Mouse (Mus musculus): ENCODE results near the gene Anxa9. TPM values are rescaled to one million over a fixed set of nuclear protein-coding genes. Genes with fewer than 3 reads are reported as not detected.
"Not testable (repeated sequence)": the region's sequence is repeated elsewhere in the genome, so short reads cannot be mapped to it uniquely, and the experiment has no call there.

Anxa9 gene
- 7.1 TPM for polyA plus RNA-seq (2021)

DNA sequence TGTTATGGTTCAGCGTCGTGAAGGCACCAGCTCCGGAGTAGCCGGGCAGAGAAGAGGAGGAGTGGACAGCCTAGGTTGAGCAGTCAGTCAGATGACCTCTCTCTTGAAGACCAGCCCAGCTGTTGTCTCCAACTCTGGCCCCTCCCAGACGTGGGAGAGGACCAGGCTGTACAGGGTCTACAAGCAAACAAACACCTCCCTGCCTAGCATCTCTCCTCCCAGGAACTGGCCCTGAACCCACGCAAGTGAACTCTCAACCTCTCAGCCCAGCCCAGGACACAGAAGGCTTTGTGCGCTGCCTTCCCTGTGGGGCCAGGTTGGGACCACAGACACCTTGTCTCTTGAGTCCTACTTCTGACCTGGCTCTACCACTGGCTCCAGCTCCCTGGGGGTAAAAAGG lies at the start of gene Anxa9:
Gene Anxa9, minus strand, starts transcription at position 77 of the 400 bp plus-strand sequence.
- no peaks in the 10 kb centered on the region for H3K27me3 ChIP-seq
- no peak for ATAC-seq
- ChIA-PET CTCF (interaction anchor here (1.2 to 1.5 kb wide), 2 partner anchors 10 to 21 kb away, joined by 3 to 5 read pairs; no protein-coding TSS in a partner anchor), POLR2A (interaction anchor here (0.7 to 1.4 kb wide), 2 partner anchors 13 to 193 kb away, joined by 4 to 8 read pairs; no protein-coding TSS in a partner anchor)
- in situ Hi-C loops (cut with MboI; ENCODE audit: low pct_unique_long_range_greater_than_20kb) = no loop called here
- TF ChIP-seq CTCF (IDR thresholded peaks at IDR 0.05) = no peak
- no peak for DNase-seq (ENCODE audit: low read depth, low spot score)

DNA sequence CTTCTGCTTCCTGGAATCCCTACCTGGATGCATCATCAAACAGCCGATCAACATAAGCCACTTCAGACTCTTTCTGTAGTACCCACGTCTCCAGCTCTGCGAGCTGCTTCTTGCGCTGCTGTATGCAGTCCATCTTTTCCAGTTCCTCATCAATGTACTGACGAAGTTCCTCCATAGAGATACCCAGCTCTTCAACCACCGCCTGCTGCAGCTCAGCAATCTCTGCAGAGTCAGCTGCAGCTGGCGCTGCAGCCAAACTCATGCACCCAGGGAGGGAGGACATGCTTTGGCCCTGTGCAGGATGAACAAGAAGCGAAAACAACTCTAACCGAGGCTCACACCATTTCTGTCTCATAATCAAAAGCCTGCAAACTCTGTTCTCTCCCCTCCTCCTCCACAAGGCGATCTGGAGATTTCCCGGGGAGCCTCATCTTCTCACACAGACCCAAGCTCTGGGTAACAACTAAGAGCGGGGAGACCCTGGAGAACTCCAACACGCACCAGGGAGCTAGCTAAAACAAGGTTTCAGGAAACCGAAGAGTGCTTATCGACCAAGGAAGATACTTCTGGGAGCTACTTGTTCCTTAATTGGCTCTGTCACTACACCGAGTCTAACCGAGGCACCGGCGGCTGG lies 49.1 kb upstream of the Anxa9 start:
- in situ Hi-C loops (cut with MboI; ENCODE audit: low pct_unique_long_range_greater_than_20kb); DNase-seq (ENCODE audit: low read depth, low spot score); CTCF ChIA-PET; POLR2A ChIA-PET; H3K27me3 ChIP-seq; ATAC-seq: not testable (repeated sequence)

DNA sequence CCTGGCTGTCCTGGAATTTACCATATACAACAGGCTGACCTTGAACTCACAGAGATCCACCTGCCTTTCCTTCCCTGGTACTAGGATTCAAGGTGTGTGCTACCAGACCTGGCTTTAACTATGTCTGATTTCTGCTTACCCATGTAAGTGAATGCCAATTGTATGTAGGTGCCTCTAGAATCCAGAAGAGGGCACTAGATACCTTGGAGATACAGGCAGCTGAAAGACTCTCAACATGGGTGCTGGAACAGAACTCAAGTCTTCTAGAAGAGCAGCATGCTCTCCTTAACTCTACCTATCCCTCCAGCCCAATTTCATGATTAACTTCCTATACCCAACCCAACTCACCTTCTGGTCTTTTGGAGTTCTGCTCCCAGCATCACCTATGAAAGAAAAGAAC lies 42.5 kb upstream of the Anxa9 start:
- ChIA-PET CTCF (interaction anchor here (0.8 to 4.6 kb wide), 18 partner anchors 11 to 109 kb away, joined by 3 to 33 read pairs (median 5); partner anchors contain the start of genes 4930558C23Rik and Mindy1), POLR2A (no interaction called here)
- H3K27me3 ChIP-seq = no peaks in the 10 kb centered on the region
- ATAC-seq (no peak), DNase-seq (ENCODE audit: low read depth, low spot score) (no peak)
- in situ Hi-C loops (cut with MboI; ENCODE audit: low pct_unique_long_range_greater_than_20kb) = loop anchor here (10.0 kb wide), 1 partner anchor 115 kb away; no protein-coding TSS in a partner anchor
- peak; percentile 85 for TF ChIP-seq CTCF (IDR thresholded peaks at IDR 0.05)

DNA sequence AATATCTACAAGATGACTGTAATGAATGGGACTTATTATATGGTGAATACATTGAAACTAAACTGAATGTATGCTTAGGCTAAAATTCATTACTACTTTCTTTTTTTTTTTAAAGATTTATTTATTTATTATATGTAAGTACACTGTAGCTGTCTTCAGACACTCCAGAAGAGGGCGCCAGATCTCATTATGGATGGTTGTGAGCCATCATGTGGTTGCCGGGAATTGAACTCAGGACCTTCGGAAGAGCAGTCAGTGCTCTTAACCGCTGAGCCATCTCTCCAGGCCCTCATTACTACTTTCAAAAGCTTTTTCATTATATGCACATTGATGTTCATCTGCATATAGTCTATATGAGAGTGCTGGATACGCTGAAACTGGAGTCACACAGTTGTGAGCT lies 41.4 kb upstream of the Anxa9 start:
- peak; percentile 59 for TF ChIP-seq CTCF (IDR thresholded peaks at IDR 0.05)
- not testable (repeated sequence) for H3K27me3 ChIP-seq; DNase-seq (ENCODE audit: low read depth, low spot score); ATAC-seq
- POLR2A ChIA-PET = interaction anchor here (0.6 kb wide), 1 partner anchor 436 kb away, joined by 3 read pairs; no protein-coding TSS in a partner anchor
- in situ Hi-C loops (cut with MboI; ENCODE audit: low pct_unique_long_range_greater_than_20kb) = loop anchor here (10.0 kb wide), 1 partner anchor 116 kb away; no protein-coding TSS in a partner anchor
- CTCF ChIA-PET = interaction anchor here (0.9 to 4.6 kb wide), 5 partner anchors 10 to 102 kb away, joined by 3 to 33 read pairs (median 3); no protein-coding TSS in a partner anchor

DNA sequence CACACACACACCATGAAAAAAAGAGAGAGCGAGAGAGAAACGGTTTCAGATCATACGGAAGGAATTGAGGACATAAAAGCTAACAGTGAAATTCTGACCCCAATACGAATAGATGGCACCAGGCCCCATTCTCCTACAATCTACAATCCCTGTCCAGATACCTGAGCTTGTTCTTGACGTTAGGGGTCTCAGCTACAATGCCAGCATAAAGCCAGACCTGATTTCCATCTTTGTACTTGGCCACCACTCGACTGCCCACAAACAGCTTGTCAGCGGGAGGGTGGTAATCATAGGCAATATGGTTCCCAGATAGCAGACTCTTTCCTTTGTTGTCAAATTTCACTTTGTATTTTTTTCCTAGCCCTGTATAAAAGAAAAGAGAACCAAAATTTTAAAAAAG lies 39.5 kb upstream of the Anxa9 start:
- ChIA-PET CTCF (interaction anchor here (4.6 kb wide), 1 partner anchor 8 kb away, joined by 33 read pairs; no protein-coding TSS in a partner anchor), POLR2A (no interaction called here)
- DNase-seq (ENCODE audit: low read depth, low spot score) (no peak), ATAC-seq (no peak)
- in situ Hi-C loops (cut with MboI; ENCODE audit: low pct_unique_long_range_greater_than_20kb) = loop anchor here (10.0 kb wide), 1 partner anchor 118 kb away; no protein-coding TSS in a partner anchor
- H3K27me3 ChIP-seq = no peaks in the 10 kb centered on the region
- TF ChIP-seq CTCF (IDR thresholded peaks at IDR 0.05) = no peak

DNA sequence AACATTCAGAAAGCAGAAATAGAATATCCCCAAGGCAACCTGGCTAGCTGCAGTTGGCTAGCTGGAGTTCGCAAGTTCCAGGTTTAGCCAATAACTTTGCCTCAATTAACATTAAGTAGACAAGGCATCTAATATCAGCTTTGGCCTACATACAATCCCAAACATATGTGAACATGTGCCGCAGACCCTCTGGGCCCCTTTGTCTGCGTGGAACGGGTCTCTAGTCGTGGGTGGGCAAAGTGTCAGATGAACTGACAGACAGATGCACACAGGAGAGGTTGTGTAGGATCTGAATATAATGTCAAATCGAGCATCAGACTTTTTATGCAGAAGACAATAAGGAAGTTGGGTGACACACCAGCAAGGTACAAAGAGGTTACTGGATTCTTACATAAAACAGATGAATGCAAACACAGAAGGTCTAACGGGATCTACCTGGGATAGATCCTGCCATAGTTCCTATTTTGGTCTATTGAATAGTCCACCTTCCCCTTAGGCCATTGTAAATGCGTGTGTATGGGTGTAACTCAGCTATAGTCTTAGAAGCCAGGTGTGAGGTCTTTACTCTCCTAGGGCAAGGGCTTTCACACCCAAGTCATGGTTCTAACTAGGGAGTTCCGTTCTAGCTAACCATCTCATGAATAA lies 36.5 kb upstream of the Anxa9 start:
- ATAC-seq; H3K27me3 ChIP-seq; POLR2A ChIA-PET; DNase-seq (ENCODE audit: low read depth, low spot score): not testable (repeated sequence)
- CTCF ChIA-PET = interaction anchor here (1.4 to 2.7 kb wide), 2 partner anchors 33 to 107 kb away, joined by 5 to 6 read pairs; no protein-coding TSS in a partner anchor
- in situ Hi-C loops (cut with MboI; ENCODE audit: low pct_unique_long_range_greater_than_20kb) = loop anchor here (10.0 kb wide), 1 partner anchor 121 kb away; no protein-coding TSS in a partner anchor

DNA sequence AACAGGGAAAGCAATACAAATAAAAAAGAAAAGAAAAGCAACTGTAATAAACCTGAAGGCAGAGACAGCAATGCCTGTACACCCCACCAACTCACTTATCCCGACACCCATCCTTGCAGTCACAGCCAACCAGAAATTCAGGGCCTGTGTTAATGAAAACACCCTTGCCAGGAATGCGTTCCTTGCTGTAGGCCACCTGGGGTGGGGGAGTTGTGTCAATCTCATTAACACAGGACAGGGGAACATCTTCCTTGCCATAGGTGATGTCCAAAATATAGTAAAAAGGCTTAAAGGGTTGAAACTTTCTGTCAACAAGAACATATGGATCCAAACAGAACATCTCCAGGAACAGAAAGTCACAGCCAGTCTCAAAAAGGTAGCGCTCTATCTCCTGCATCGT lies 31.3 kb upstream of the Anxa9 start:
- POLR2A ChIA-PET = no interaction called here
- CTCF ChIA-PET = interaction anchor here (0.9 to 6.6 kb wide), 2 partner anchors 10 to 27 kb away, joined by 4 to 33 read pairs; no protein-coding TSS in a partner anchor
- no peaks in the 10 kb centered on the region for H3K27me3 ChIP-seq
- in situ Hi-C loops (cut with MboI; ENCODE audit: low pct_unique_long_range_greater_than_20kb) = no loop called here
- no peak for TF ChIP-seq CTCF (IDR thresholded peaks at IDR 0.05)
- ATAC-seq (no peak), DNase-seq (ENCODE audit: low read depth, low spot score) (no peak)

DNA sequence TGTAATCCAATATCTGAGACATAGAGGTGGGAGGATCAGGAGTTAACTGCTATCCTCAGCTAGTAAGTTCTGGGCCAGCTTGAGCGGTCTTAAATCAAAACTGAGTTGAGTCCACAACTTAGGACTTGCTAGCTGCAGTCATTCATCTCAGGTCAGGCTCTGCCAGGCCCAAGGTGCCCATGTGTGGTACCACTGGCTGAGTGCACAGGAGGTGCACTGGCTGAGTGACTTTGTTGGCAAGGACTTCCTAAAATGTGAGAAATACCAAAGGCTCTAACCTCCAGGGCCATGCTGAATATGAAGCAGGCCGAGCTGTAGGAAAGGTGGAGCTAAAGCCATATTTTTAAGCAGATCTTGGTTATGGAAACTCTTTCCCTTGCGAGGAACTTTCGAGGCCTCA lies 30.4 kb upstream of the Anxa9 start:
- in situ Hi-C loops (cut with MboI; ENCODE audit: low pct_unique_long_range_greater_than_20kb) = no loop called here
- DNase-seq (ENCODE audit: low read depth, low spot score) (no peak), ATAC-seq (no peak)
- TF ChIP-seq CTCF (IDR thresholded peaks at IDR 0.05) = no peak
- ChIA-PET CTCF (interaction anchor here (1.2 to 6.6 kb wide), 5 partner anchors 11 to 114 kb away, joined by 3 to 33 read pairs (median 4); no protein-coding TSS in a partner anchor), POLR2A (interaction anchor here (0.8 kb wide), 1 partner anchor 13 kb away, joined by 3 read pairs; no protein-coding TSS in a partner anchor)
- no peaks in the 10 kb centered on the region for H3K27me3 ChIP-seq

DNA sequence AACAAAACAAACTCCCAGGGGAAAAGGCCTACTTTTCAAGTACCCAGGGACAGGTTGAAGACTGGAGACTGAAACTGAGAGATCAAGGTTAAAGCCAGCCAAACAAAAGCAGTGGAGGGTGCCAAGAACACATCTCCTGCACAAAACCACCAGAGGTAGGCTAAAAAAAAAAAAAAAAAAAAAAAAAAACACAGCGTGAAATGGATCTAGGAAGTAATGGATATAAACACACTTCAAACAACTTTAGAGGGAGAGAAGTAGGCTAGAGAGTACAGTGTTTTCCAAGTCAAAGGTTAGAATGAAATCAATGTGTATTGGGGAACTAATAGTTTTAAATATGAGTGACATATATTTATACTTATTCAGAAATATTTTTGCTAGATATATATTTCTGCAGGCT lies 24.6 kb upstream of the Anxa9 start:
- no peaks in the 10 kb centered on the region for H3K27me3 ChIP-seq
- no peak for DNase-seq (ENCODE audit: low read depth, low spot score)
- ChIA-PET POLR2A (interaction anchor here (0.7 kb wide), 2 partner anchors 124 to 127 kb away, joined by 4 to 6 read pairs; no protein-coding TSS in a partner anchor), CTCF (interaction anchor here (1.3 kb wide), 1 partner anchor 21 kb away, joined by 4 read pairs; no protein-coding TSS in a partner anchor)
- no peak for ATAC-seq
- TF ChIP-seq CTCF (IDR thresholded peaks at IDR 0.05) = no peak
- in situ Hi-C loops (cut with MboI; ENCODE audit: low pct_unique_long_range_greater_than_20kb) = no loop called here

DNA sequence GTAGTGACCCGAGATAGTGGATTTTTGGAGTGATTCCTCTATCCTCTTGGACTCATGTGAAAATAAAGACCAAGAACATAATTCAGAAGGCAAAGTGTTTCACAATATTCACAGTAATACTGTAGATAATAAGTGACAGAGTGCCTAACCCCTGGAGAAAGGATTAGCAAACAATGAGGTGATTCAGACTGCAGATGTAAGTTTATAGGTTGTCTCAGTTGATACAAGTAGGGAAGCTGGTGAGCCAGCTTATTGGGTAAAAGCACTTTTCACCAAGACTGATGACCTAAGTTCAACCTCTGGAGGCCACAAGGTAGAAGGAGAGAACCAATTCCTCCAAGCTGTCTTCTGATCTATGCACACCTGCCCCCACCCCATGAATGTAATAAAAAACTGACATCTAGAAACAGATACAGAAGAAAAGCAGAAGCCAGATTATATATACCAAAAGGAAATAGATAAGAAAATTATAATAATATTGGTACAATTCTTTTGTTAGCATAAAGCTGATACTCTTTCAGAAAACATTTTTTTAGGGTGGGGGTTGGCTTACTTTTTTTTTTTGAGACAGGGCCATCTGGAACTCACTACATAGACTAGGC lies 21.9 kb upstream of the Anxa9 start:
- ATAC-seq (peak; percentile 21), DNase-seq (ENCODE audit: low read depth, low spot score) (peak; percentile 47)
- CTCF ChIA-PET = interaction anchor here (1.0 to 2.3 kb wide), 3 partner anchors 10 to 122 kb away, joined by 3 to 8 read pairs (median 4); no protein-coding TSS in a partner anchor
- TF ChIP-seq CTCF (IDR thresholded peaks at IDR 0.05) = no peak
- POLR2A ChIA-PET = interaction anchor here (1.0 to 1.2 kb wide), 2 partner anchors 10 to 48 kb away, joined by 5 read pairs; no protein-coding TSS in a partner anchor
- no peaks in the 10 kb centered on the region for H3K27me3 ChIP-seq
- in situ Hi-C loops (cut with MboI; ENCODE audit: low pct_unique_long_range_greater_than_20kb) = no loop called here

All from Patski (cell line).